Mouse (Mus musculus) intestine, postnatal 0 days (tissue): ENCODE measurements around the gene Cap1. TPM values are rescaled to one million over a fixed set of nuclear protein-coding genes. Genes with fewer than 3 reads are reported as not detected.

ENCODE experiments used
- ATAC-seq: fragments of 200-750 bp; cut with Nextera tagmentation; 2 replicates; pipeline ENCODE4 v1.8.0; 2017; ENCODE audit warnings: mild to moderate bottlenecking, moderate TSS enrichment, moderate library complexity
- H3K27ac ChIP-seq: fragments of 300-500 bp; sonication (generic); 2 replicates; pipeline ENCODE4 v1.5.1; 2014; ENCODE audit warnings: mild to moderate bottlenecking, low read depth, low read length, moderate library complexity
- H3K27me3 ChIP-seq: fragments of 300-500 bp; sonication (generic); replicated peaks from 2 replicates; pipeline ENCODE4 v1.6.1; 2014; ENCODE audit warnings: low read length, mixed read lengths; ENCODE audit not compliant: control insufficient read depth, insufficient read depth
- H3K36me3 ChIP-seq: fragments of 300-500 bp; sonication (generic); 2 replicates; pipeline ENCODE4 v1.6.1; 2014; ENCODE audit warnings: mild to moderate bottlenecking, moderate library complexity; ENCODE audit not compliant: control insufficient read depth, insufficient read depth
- H3K4me1 ChIP-seq: fragments of 300-500 bp; sonication (generic); replicated peaks from 2 replicates; pipeline ENCODE4 v1.6.1; 2014; ENCODE audit warnings: antibody characterized with exemption, low read length, mixed read lengths; ENCODE audit not compliant: control insufficient read depth, insufficient read depth
- H3K4me2 ChIP-seq: fragments of 300-500 bp; sonication (generic); replicated peaks from 2 replicates; pipeline ENCODE4 v1.6.1; 2014; ENCODE audit warnings: low read depth, mild to moderate bottlenecking, moderate library complexity
- H3K4me3 ChIP-seq: fragments of 300-500 bp; sonication (generic); 2 replicates; pipeline ENCODE4 v1.5.1; 2014; ENCODE audit warnings: low read depth, low read length
- H3K9ac ChIP-seq: fragments of 300-500 bp; sonication (generic); 2 replicates; pipeline ENCODE4 v1.6.1; 2014; ENCODE audit warnings: mild to moderate bottlenecking, low read depth, low read length
- H3K9me3 ChIP-seq: fragments of 300-500 bp; sonication (generic); 2 replicates; pipeline ENCODE4 v1.6.1; 2016; ENCODE audit warnings: mixed run types; ENCODE audit not compliant: control insufficient read depth
- CTCF ChIP-seq: sonication (generic); IDR thresholded peaks from 2 replicates; pipeline ENCODE4 v1.5.1; 2016; ENCODE audit warnings: low read depth, mild to moderate bottlenecking, control low read depth, antibody characterized with exemption, moderate library complexity
- WGBS: fragments of 180-500 bp; shearing (Covaris S2); extraction: QIAGEN DNeasy Blood & Tissue Kit; methylation state at CpG from one replicate; pipeline ENCODE4 v1.1.7; 2014; 5-methylcytosine and 5-hydroxymethylcytosine counted together
- polyA plus RNA-seq: library from polyadenylated mRNA; unstranded; fragments of >200 nt; fragmentation: Nextera tagmentation; extraction: Ambion mirVana; gene quantifications from 2 replicates; pipeline ENCODE4 v1.2.1, GENCODE M21; 2015

The Cap1 gene
- polyA plus RNA-seq, 1 experiment from 2014 or later: 60.4 TPM

DNA sequence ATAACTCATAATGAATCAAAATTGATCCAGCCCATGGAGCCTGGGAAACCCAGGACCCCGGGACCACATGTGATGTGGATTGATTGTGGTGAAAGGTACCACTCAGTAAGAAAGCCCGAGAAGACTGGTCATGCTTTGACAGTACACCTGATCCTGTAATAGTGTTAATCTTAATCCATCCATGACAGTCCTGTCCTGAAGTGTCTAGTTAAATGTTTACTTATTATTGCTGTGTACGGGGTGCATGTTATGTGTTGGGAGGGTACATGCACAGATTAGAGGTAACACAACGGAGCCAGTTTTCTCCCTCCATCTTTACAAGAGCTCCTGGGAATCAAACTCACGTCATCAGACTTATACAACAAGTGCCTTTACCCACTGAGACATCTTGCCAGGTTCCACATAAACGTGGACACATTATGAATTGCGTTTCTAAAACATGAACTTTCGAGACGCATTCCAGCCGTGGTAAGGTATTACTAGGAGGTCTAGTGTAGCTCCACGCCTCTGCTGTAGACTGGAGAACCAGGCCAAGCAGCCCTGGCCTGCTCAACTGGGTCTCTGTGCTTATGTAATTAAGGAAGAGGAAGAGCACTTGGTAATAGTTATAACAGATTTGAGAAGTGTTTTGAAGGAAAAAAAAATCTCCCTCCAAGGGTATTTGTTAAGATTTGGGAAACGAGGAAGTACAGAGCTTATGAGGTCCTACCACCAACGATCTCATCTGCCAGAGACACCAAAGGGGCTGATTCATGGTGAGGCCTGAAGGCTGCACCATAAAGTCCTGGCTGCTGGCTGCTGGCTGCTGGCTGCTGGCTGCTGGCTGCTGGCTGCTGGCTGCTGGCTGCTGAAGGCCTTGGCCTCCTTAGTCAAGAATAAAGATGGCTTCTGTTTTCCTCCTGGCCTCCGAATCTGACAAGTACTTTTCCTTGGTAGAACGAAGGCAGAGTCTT is 37.8 kb upstream of the Cap1 start:
- ATAC-seq: no peak
- H3K4me2 ChIP-seq: no peak overlapping the region
- H3K9me3 ChIP-seq: no peaks in the 10 kb centered on the region
- H3K27ac ChIP-seq: no peak overlapping the region
- H3K36me3 ChIP-seq: no peaks in the 10 kb centered on the region
- no peak for TF ChIP-seq CTCF
- no peaks in the 10 kb centered on the region for H3K27me3 ChIP-seq
- H3K4me3 ChIP-seq: no peak overlapping the region
- H3K4me1 ChIP-seq: no peaks in the 10 kb centered on the region
- WGBS: 81% methylated on average over 15 of the region's 15 CpGs
- no peak overlapping the region for H3K9ac ChIP-seq

DNA sequence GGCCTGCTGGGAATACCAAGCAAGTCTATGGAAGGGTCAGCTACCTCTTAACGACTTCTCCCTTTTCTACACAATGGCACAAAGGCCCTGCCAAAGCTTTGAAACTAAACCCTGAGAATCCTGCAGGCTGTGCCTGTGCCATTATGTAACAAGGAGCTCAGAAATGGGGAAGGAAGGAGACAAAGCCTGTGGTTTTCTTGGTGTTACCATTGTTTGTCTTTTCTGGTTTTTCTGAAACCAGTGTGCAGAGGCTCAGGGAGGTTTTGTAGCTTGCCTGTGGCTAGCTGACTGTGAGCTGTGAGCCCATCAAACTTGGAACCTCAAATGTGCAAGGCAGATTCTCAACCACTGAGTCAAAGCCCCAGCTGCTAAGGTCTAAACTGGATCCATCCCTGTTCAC is 37.0 kb upstream of the Cap1 start:
- Histone ChIP-seq H3K4me2 (no peak overlapping the region), H3K9ac (no peak overlapping the region), H3K27me3 (no peaks in the 10 kb centered on the region), H3K4me1 (no peaks in the 10 kb centered on the region), H3K9me3 (no peaks in the 10 kb centered on the region), H3K4me3 (no peak overlapping the region), H3K36me3 (no peaks in the 10 kb centered on the region), H3K27ac (no peak overlapping the region)
- WGBS: 37% methylated on average over 1 of the region's 1 CpGs
- no peak for TF ChIP-seq CTCF
- no peak for ATAC-seq

GRCm38 (mm10) chr4:122915985-122916384 is 30.1 kb upstream of the Cap1 start:
- ATAC-seq: no peak
- no peaks in the 10 kb centered on the region for H3K9me3 ChIP-seq
- H3K36me3 ChIP-seq: no peaks in the 10 kb centered on the region

GRCm38 (mm10) chr4:122914186-122914585 is 28.3 kb upstream of the Cap1 start:
- TF ChIP-seq CTCF: no peak
- no peak overlapping the region for H3K27ac ChIP-seq
- 58% methylated on average over 7 of the region's 7 CpGs for WGBS

More at GRCm38 (mm10) chr4:122915985-122916384, 30.1 kb upstream of the Cap1 start:
- no peak overlapping the region for H3K9ac ChIP-seq
- no peak overlapping the region for H3K4me3 ChIP-seq
- 79% methylated on average over 4 of the region's 4 CpGs for WGBS
- TF ChIP-seq CTCF: no peak
- no peaks in the 10 kb centered on the region for H3K27me3 ChIP-seq
- H3K27ac ChIP-seq: no peak overlapping the region
- no peak overlapping the region for H3K4me2 ChIP-seq
- no peaks in the 10 kb centered on the region for H3K4me1 ChIP-seq

GRCm38 (mm10) chr4:122912613-122913012 is 26.8 kb upstream of the Cap1 start:
- Histone ChIP-seq H3K9ac (no peak overlapping the region), H3K4me3 (no peak overlapping the region), H3K27me3 (no peaks in the 10 kb centered on the region), H3K36me3 (no peaks in the 10 kb centered on the region), H3K27ac (no peak overlapping the region), H3K4me2 (no peak overlapping the region), H3K4me1 (no peaks in the 10 kb centered on the region), H3K9me3 (no peaks in the 10 kb centered on the region; the same call in 1 of the 2 replicates)
- TF ChIP-seq CTCF: peak; percentile 59
- no peak for ATAC-seq
- WGBS: 74% methylated on average over 5 of the region's 5 CpGs

More at GRCm38 (mm10) chr4:122914186-122914585, 28.3 kb upstream of the Cap1 start:
- no peak for ATAC-seq
- Histone ChIP-seq H3K9me3 (no peaks in the 10 kb centered on the region; the same call in 1 of the 2 replicates), H3K27me3 (no peaks in the 10 kb centered on the region), H3K4me3 (no peak overlapping the region), H3K9ac (no peak overlapping the region), H3K4me1 (no peaks in the 10 kb centered on the region), H3K36me3 (no peaks in the 10 kb centered on the region), H3K4me2 (no peak overlapping the region)

DNA sequence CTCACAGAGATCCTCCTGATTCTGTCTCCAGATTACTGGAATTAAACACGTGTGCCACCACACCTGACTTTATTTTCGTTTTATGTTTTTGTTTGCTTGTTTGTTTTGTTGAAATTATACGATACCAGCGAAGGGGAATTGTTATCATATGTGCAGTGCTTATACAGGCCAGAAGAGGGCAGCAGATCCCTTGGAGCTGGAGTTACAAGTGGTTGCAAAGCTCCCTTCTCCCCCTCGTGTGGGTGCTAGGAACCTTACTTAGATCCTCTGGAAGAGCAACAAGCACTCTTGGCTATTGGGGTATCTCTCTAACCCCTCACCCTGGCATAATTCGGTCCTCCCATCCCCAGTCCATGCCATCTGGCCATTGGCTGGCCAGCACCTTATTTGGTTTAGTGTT is 24.7 kb upstream of the Cap1 start:
- Histone ChIP-seq H3K4me3 (no peak overlapping the region), H3K9ac (no peak overlapping the region), H3K4me2 (no peak overlapping the region), H3K4me1 (no peaks in the 10 kb centered on the region), H3K9me3 (no peaks in the 10 kb centered on the region; the same call in 1 of the 2 replicates), H3K36me3 (no peaks in the 10 kb centered on the region), H3K27ac (no peak overlapping the region), H3K27me3 (no peaks in the 10 kb centered on the region)
- no peak for ATAC-seq
- peak; percentile 78 for TF ChIP-seq CTCF
- 53% methylated on average over 6 of the region's 6 CpGs for WGBS
